Mouse (Mus musculus): ENCODE measurements around the gene Eed. TPM values are rescaled to one million over a fixed set of nuclear protein-coding genes. Genes with fewer than 3 reads are reported as not detected.

The Eed gene
- 293 and 327 TPM in 2 replicates for polyA plus RNA-seq (2011; ENCODE audit: insufficient read depth, insufficient read length, low read depth, missing spikeins)

DNA sequence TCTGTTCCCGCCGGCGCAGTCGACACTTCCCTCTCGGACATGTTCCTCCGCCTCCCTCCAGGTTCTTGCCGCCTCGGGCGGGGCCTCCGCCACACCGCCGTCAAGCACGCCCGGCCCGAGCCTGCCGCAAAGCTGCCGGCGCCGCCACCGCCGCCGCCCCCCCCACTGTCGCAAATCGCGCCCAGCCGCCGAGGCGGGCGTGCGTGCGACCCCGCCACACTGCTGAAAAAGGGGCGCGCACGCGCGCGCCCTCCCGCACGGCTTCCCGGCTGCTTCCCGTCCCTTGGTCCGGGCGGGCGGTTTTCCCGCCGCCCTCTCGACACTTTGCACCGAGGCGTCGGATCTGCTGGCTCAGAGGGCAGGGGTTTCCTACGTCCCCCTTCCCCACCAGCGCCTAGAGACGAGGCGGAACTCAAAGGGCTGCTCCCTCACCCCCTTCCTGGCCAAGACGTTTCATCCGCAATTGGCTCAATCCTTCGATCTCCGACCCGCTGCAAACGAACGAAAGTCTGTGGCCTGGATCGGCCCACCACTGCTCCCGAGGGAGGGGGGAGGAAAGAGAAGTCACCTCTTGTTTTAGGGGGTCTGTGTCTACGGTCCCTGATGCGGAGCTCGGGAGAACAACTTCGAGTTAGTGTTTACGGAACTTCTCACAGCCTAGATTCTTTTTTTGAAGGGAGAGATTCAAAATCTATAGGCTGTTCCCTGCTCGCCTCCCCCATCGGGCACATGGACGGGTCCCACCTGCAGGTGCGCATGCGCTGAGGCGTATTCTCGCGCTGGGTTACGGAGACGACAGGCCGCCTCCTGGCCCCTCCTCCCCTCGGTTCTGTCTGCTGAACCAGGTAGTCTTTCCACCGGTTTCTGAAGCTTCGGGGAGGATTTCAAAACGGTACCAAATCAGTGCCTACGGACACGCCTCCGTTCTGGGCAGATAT lies at the start of gene Eed:
Gene Eed (minus strand): TSS at position 499 of the 938 bp plus-strand sequence.
- Histone ChIP-seq H3K9ac (ENCODE audit: low read depth, poor library complexity, severe bottlenecking) (peak within 1 kb of the TSS; percentile 95), H3K36me3 (ENCODE audit: control insufficient read depth, insufficient read depth, low read length, poor library complexity, severe bottlenecking) (peaks cover 20% of the 10 kb centered on the region), H3K4me3 (ENCODE audit: low read depth, low read length) (peak within 1 kb of the TSS; percentile 86), H3K9me3 (replicated peaks; ENCODE audit: control insufficient read depth, insufficient read depth, low read length, poor library complexity, severe bottlenecking) (no peaks in the 10 kb centered on the region), H3K27ac (ENCODE audit: insufficient read depth, low read length) (peak within 1 kb of the TSS; percentile 93), H3K27me3 (ENCODE audit: control insufficient read depth, insufficient read depth, low read length, poor library complexity, severe bottlenecking) (no peaks in the 10 kb centered on the region), H3K4me1 (ENCODE audit: control insufficient read depth, insufficient read depth, low read length) (no peaks in the 10 kb centered on the region)
- peak; percentile 63 for TF ChIP-seq POLR2A (IDR thresholded peaks at IDR 0.05; ENCODE audit: insufficient read depth, low read length)
- TF ChIP-seq CTCF (IDR thresholded peaks at IDR 0.05; ENCODE audit: low read depth, low read length), result no peak
- no peak for TF ChIP-seq EP300 (IDR thresholded peaks at IDR 0.05; ENCODE audit: insufficient read depth, low read depth, low read length)

DNA sequence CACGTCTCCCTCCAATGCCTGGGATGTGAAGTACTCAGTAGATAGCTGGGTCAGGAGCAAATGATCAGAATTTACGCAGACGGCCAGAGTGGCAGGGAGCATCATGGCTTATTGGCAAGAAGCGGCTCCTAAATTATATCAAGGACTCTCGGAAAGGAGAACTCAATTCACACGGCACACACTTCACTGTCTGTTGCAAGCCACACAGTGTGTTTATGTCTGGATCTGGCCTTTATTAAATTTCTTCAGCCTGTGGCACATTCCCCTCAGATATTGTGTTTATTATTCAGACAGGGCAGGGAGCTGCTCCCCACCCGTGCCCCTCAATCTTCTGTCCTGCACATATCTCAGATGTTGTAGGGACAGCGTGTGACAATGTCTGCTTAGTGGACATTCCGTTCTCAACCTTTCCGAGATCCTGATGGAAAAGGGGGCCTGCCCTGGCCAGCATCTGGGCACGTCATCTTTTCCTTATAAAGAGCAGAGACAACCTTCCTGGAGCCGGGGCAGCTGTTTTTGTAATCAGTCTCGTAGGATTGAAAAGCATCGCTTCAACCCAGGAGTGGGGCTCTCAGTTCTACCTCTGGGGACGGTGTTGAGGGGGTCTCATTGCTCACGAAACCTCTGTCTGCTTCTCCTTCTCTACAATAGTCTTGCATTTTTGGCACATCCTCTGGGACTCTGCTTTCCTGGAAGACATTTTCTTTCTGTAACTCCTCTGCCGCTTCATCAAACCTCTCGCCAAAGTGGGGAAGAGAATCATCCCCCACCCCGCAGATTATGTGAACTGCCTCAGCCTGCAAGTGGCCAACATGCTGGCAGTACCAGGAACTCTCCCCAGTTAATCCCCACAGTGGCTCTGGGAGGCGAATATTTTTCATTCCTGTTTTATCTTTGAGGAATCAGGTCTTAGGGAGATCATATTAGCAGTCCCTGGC lies 49.0 kb upstream of the Eed start:
- Histone ChIP-seq H3K27me3 (ENCODE audit: control insufficient read depth, insufficient read depth, low read length, poor library complexity, severe bottlenecking) (no peaks in the 10 kb centered on the region), H3K9ac (ENCODE audit: low read depth, poor library complexity, severe bottlenecking) (no peak overlapping the region), H3K36me3 (ENCODE audit: control insufficient read depth, insufficient read depth, low read length, poor library complexity, severe bottlenecking) (no peaks in the 10 kb centered on the region), H3K4me3 (ENCODE audit: low read depth, low read length) (no peak overlapping the region), H3K27ac (ENCODE audit: insufficient read depth, low read length) (no peak overlapping the region), H3K9me3 (replicated peaks; ENCODE audit: control insufficient read depth, insufficient read depth, low read length, poor library complexity, severe bottlenecking) (no peaks in the 10 kb centered on the region), H3K4me1 (ENCODE audit: control insufficient read depth, insufficient read depth, low read length) (peaks cover 3% of the 10 kb centered on the region)
- TF ChIP-seq POLR2A (IDR thresholded peaks at IDR 0.05; ENCODE audit: insufficient read depth, low read length), result no peak
- no peak for TF ChIP-seq EP300 (IDR thresholded peaks at IDR 0.05; ENCODE audit: insufficient read depth, low read depth, low read length)
- no peak for TF ChIP-seq CTCF (IDR thresholded peaks at IDR 0.05; ENCODE audit: low read depth, low read length)

DNA sequence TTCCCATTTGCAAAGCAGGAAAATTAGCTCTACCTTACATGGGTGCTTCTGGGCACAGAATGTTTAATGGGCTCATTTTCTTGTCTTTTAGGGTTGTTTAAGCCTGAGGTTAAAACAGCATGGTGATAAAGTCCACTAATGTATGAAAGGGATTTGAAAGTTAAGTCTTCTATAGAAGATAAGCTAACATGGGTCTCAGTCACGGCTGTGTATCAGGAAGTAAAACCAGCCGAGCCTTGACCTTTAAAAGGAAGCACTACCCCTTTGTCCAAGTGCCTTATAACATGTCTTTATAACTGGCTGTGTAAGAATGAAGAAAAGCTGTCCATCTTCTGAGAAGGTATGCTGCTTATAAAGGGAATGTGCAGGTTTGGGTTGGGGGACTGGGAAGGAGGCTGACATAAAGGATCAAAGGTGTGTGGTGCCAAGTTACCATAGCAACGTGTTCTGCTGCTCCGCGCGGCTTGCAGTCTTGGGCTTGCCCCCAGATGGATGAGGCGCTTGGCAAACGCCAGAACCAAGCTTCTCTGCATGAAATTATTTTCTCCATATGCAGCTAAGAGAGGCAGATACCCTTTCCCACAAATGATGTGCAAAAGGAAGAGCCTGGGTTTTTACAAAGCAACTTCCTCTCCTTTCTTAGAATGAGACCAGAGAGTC lies 48.2 kb upstream of the Eed start:
- Histone ChIP-seq H3K9ac (ENCODE audit: low read depth, poor library complexity, severe bottlenecking) (no peak overlapping the region), H3K27me3 (ENCODE audit: control insufficient read depth, insufficient read depth, low read length, poor library complexity, severe bottlenecking) (no peaks in the 10 kb centered on the region), H3K9me3 (replicated peaks; ENCODE audit: control insufficient read depth, insufficient read depth, low read length, poor library complexity, severe bottlenecking) (no peaks in the 10 kb centered on the region), H3K4me1 (ENCODE audit: control insufficient read depth, insufficient read depth, low read length) (peaks cover 3% of the 10 kb centered on the region), H3K27ac (ENCODE audit: insufficient read depth, low read length) (no peak overlapping the region), H3K36me3 (ENCODE audit: control insufficient read depth, insufficient read depth, low read length, poor library complexity, severe bottlenecking) (no peaks in the 10 kb centered on the region), H3K4me3 (ENCODE audit: low read depth, low read length) (no peak overlapping the region)
- TF ChIP-seq CTCF (IDR thresholded peaks at IDR 0.05; ENCODE audit: low read depth, low read length), result no peak
- TF ChIP-seq POLR2A (IDR thresholded peaks at IDR 0.05; ENCODE audit: insufficient read depth, low read length), result no peak
- TF ChIP-seq EP300 (IDR thresholded peaks at IDR 0.05; ENCODE audit: insufficient read depth, low read depth, low read length), result no peak

DNA sequence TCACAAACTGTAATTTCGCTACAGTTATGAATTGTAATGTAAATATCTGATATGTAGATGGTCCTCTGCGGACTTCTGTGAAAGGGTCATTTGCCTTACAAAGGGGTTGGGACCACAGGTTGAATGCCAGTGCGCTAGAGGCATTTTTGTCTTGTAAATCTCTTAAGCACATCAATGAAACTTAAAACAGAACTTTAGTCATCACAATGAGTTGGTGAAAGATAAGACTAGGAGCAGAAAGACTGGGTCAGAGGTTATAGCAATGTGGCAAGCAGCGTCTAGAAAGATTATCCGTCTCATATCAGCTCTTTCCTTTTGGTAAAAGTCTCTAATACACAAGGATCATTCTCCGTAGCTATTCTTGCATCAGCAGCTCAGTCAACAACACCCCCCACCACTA lies 44.2 kb upstream of the Eed start:
- no peak overlapping the region for H3K4me3 ChIP-seq (ENCODE audit: low read depth, low read length)
- H3K27me3 ChIP-seq (ENCODE audit: control insufficient read depth, insufficient read depth, low read length, poor library complexity, severe bottlenecking), result no peaks in the 10 kb centered on the region
- no peaks in the 10 kb centered on the region for H3K36me3 ChIP-seq (ENCODE audit: control insufficient read depth, insufficient read depth, low read length, poor library complexity, severe bottlenecking)
- no peaks in the 10 kb centered on the region for H3K9me3 ChIP-seq (replicated peaks; ENCODE audit: control insufficient read depth, insufficient read depth, low read length, poor library complexity, severe bottlenecking)
- H3K4me1 ChIP-seq (ENCODE audit: control insufficient read depth, insufficient read depth, low read length), result peaks cover 9% of the 10 kb centered on the region
- no peak overlapping the region for H3K9ac ChIP-seq (ENCODE audit: low read depth, poor library complexity, severe bottlenecking)
- TF ChIP-seq EP300 (IDR thresholded peaks at IDR 0.05; ENCODE audit: insufficient read depth, low read depth, low read length), result no peak
- no peak for TF ChIP-seq POLR2A (IDR thresholded peaks at IDR 0.05; ENCODE audit: insufficient read depth, low read length)
- TF ChIP-seq CTCF (IDR thresholded peaks at IDR 0.05; ENCODE audit: low read depth, low read length), result no peak
- peak overlapping the region; percentile 93 for H3K27ac ChIP-seq (ENCODE audit: insufficient read depth, low read length)

DNA sequence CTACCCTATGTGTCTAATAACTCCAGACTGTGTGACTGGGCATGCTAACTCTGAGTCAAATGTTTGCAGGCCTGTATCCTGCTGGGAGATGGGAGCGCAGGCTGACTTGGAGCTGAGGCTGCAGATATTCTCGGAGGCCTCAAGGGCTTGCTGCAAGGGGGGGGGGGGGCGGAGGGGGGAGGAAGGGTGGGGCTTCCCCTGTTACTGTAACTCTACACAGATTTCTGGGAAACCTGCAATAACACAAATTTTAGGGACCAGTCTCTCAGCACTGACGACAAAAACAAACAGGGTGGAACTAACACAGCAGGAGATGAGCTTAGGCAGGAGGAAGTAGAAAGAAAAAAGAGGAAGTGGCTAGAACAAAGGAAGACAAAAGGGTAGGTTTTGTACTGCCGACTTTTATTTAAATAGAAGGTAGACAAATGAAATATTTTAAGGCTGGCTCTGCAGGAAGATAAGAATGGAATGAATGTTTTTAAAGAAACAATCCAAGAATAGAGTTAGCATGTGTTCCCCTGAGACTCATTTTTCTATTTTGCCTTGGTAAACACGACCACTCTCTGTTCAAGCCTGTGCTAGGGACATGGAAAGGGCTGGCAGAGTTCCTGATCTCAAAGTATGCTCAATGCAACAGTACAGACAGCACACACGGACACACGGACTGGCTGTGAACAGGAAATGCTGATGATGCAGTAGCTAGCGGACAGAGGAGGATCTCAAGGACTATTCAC lies 42.4 kb upstream of the Eed start:
- Histone ChIP-seq H3K4me3 (ENCODE audit: low read depth, low read length) (0 out of 2 replicates have a peak overlapping the region, but pooled peaks have one; percentile 46), H3K4me1 (ENCODE audit: control insufficient read depth, insufficient read depth, low read length) (peaks cover 9% of the 10 kb centered on the region), H3K36me3 (ENCODE audit: control insufficient read depth, insufficient read depth, low read length, poor library complexity, severe bottlenecking) (no peaks in the 10 kb centered on the region), H3K9me3 (replicated peaks; ENCODE audit: control insufficient read depth, insufficient read depth, low read length, poor library complexity, severe bottlenecking) (no peaks in the 10 kb centered on the region), H3K27me3 (ENCODE audit: control insufficient read depth, insufficient read depth, low read length, poor library complexity, severe bottlenecking) (no peaks in the 10 kb centered on the region), H3K27ac (ENCODE audit: insufficient read depth, low read length) (peak overlapping the region; percentile 98), H3K9ac (ENCODE audit: low read depth, poor library complexity, severe bottlenecking) (no peak overlapping the region)
- TF ChIP-seq EP300 (IDR thresholded peaks at IDR 0.05; ENCODE audit: insufficient read depth, low read depth, low read length) (0 out of 2 replicates have a peak, but pooled peaks have one; percentile 45), POLR2A (IDR thresholded peaks at IDR 0.05; ENCODE audit: insufficient read depth, low read length) (no peak), CTCF (IDR thresholded peaks at IDR 0.05; ENCODE audit: low read depth, low read length) (no peak)
